Mouse (Mus musculus): Measurements from ENCODE around the gene Arhgef3.

Arhgef3 gene

DNA sequence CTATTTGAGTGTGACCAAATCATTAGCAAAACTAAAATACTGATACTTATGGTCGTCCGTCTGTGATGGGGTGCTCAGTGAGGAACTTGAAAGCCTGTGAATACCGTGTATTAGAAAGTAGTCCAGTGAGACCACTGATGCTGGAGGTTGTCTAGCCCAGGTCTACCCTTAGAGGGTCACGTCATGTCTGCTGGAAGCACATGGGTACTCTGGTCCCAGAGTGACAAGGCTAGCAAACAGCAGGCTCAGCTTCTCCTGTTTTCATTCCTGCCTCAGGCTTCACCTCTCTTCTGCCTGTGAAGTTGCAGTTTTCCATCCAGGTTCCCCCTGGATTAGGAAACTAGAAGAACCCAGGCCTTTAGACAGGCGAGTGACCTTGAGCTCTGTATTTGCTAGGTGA is 233.0 kb downstream of the Arhgef3 start:
- DNase-seq (ENCODE audit: low spot score) = no peak

DNA sequence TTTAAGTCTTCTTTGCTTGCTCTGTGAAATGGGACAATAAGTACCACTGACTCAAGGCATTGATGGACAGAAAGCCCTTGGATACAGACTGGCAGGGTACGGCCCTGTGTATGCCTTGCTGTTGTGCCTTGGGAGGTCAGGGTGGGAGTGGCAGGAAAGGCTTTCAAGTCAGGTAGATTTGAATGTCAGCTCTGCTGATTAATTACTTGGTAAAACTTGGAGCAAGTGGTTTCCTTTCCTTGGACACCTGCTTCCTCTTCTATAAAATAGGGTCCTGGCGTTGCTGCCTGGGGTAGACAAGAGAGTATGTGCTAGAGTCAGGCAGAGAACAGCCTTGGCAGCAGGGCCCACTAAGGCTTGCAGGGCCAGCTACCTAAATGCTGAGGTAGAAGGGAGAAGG is 233.4 kb downstream of the Arhgef3 start:
- no peak for DNase-seq (ENCODE audit: low spot score)

DNA sequence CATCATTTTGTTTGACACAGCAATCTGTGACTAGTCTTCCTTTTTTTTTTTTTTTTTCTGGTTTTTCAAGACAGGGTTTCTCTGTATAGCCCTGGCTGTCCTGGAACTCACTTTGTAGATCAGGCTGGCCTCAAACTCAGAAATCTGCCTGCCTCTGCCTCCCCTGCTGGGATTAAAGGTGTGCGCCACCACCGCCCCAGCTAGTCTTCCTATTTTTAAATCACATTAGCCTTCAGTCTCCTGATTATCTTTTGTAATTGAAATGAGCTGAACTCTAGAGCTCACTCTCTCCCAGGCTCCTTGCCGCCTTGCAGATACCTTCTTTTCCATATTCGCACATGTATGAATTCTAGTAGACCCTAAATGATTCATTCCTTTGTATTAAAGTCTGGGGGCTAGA is 234.0 kb downstream of the Arhgef3 start:
- DNase-seq (ENCODE audit: low spot score) = no peak

DNA sequence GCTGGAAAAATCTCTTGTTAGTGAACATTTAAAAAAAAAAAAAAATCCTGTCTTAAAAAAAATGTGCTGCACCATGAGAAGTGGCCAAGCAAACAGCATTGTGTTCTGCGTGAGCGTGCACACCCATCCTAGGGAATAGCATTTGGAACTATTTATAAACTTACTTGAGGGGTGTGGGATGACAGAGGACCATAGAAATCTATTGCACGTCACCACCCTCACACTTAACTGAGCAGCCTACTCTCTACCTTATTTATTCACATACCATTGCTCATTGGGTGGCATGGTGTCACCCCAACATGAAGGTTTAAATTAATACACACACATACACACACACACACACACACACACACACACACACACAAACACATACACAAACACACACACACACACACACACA is 234.4 kb downstream of the Arhgef3 start:
- DNase-seq (ENCODE audit: low spot score) = no peak

DNA sequence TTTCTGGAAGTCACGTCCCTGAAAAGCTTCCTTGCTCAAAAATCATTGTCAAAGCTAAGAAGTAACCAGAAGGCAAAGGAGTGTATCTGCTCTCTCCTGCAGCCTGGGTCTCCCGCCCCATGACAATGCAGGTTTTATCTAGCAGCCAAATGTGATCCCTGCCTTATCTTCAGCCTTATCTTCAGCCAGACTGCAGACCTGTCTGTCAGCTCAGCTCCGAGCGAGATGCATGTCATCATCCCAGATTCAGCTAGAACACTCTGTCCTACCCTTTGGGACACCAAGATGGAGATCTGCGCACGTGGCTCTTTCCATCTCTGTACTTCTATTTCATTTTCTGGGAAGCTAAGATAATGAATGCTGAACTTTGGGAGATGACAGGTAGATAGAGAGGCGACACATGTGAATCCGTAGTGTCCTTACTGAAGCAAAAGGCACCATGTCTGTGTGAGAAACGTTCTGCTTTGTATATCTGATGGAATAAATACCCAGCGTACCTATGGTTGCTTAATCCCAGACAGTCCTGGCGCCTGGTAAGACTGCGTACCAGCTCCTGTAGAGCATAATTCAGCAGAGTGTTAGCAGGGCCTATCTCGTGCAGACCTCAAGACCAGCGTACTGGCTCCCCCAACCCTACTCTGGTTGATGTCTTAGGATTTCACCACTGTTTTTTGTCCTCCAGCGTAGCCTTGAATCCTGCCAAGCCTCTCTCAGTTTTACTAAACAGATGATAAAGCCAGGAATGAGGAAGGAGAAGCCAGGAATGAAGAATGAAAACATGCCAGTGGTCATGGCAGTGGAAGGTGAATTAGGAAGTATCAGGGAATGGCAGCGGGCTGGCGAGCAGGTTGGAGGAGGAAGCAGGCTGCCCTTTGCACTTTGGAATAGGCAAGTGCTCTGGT is 235.4 kb downstream of the Arhgef3 start:
- DNase-seq (ENCODE audit: low spot score) = no peak

DNA sequence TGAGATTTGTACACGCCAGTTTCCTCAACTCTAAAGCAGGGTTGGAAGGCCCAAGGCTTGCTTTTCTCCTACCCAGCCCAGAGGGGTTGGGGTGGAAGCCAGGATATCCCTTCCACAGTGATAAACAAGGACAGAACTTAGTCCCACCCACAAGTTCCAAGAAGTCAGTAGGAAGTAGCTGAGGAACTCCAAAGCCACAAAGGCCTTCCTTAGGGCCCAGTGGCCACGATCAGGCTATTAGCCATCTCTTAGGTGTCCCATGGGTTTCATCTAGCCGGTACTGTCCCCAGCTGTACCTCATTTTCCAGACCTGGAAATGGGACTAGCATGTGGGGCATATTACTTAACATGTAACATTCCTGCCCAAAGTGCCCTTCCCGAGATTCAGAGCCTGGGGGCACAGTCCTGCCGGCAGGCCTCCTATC is 236.4 kb downstream of the Arhgef3 start:
- DNase-seq (ENCODE audit: low spot score) = no peak

DNA sequence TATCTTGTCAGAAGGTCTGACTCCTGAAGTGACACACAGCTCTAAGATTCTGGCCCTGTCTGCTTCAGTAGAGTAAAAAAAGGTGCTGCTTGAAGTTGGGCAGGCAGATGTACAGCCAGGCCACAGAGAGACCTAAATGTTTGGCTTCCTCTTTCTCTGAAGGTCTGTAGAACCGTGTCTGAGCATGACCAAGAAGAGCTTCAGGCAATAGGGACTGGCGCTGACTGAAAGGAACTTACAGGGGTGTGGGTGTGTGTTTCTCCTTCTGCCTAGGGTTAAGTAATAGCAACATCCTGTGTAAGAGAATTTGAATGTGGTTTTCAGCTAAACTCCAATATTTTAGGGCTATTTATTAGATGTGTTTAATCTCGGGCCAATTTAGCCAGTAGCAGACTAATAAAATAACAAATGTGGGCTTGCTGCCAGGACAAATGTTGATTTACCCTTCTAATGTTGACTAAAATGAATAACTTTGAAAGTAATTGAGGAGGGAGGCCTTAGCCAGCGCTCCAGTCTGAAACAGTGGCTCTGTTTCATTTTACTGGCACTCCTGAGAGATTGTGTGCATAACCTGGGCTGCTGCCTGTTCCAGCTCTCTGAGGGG is 236.9 kb downstream of the Arhgef3 start:
- DNase-seq (ENCODE audit: low spot score) = no peak

DNA sequence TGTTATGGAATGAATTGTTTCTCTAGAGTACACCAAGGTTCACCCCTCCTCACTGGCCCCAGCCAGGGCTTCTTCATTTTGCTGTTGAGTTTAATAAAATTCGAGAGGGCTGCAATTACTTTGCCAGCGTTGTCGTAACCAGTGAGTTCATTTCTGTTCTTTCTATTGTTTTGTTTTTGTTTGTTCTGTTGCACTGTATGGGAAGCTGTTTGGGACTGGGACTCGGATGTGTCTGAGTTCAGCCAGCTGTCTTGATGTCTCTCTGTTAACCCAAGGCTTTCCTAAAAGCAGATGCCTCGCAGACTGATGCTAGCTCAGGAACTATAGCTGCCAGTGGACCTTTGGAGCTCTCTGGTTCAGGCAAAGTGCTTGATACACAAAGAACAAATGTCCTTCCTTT is 237.8 kb downstream of the Arhgef3 start:
- DNase-seq (ENCODE audit: low spot score) = no peak

DNA sequence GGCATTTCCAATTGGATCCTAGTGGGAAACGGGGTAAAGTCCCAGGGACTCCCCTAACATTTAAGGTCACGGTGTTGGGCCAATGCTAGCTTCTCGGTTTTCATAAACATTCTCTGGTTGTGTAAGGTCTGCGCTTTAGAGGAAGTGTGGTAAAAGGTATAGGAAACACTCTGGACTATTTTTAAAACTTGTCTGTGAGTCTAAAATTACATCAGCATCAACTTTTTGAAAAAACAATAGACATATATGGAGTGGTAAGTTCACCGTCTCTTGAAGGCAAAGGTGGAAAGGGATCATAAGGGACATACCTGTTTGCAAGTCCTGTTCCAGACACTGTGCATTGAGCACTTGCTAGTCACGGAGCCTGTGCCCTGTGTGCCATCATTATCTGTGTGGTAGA is 240.5 kb downstream of the Arhgef3 start:
- DNase-seq (ENCODE audit: low spot score) = no peak

DNA sequence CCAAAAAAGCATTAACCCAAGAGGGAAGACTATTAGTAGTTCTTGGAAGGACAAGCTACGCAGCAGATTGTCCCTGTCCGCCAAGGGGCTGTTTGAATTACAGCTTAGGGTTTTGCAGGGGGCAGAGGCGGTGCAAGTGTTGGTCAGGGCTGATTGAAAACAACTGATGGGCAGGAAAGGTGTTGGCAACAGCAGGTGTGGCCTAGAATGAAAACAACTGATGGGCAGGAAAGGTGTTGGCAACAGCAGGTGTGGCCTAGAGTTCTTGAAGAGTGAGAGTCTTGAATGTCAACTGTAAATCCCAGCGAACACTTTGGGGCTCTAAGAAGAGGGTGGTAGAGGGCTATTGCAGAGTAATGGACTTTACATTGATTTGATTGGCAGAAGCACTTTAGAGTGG is 241.2 kb downstream of the Arhgef3 start:
- DNase-seq (ENCODE audit: low spot score) = no peak

DNA sequence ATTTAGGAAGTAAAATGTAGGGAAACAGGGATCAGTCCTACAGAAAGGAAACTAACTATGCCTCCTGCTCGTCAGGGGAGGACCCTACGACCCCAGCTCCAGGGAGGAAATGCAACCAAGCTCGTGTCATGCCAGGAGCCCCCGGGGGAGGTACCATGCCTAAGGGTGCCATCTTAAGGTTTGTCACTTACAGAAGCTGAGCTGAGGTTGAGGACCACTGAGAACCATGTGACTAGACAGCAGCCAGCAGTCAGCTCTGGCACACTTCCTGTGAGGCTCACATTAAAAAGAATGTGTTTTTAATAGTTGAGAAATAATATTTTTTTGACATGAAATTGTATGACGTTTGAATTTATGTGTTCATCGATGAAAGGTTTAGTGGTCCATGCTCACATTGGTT is 242.4 kb downstream of the Arhgef3 start:
- DNase-seq (ENCODE audit: low spot score) = no peak

DNA sequence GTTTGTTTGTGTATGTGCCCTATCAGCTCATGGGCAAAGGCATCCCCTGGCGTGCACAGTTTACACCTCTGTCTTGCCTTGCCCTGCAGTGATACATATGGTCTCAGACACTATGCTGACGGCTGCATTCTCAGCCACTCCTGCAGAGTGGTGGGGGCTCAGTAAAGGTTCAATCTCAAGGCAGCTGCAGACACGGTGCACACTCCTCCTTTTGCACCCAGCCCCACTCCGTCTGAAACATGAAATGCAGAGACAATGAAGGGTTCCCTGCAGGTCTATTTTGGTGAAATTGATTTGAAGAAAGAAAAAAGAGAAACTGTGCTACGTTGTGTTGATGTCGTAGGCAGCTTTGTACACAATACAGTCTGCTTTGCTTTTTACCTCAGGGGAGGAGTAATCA is 243.5 kb downstream of the Arhgef3 start:
- no peak for DNase-seq (ENCODE audit: low spot score)

DNA sequence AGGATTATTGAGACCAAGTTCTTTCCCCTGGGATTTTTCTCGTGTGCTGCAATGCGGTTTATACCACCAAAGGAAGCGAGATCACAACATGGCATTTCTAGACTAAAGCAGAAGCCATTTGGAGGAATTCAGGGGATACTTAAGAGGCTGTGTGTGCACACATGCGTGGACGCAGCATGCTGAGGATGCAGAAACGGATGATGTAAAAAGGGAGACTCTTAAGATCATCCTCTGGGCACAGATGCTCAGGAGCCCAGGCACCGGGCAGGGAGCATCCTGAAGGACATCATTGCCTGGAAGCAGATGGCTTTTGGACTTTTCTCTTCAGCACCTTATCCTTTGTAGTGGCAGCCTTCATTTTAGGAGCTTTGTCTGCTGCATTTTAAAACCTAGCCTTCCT is 246.2 kb downstream of the Arhgef3 start:
- no peak for DNase-seq (ENCODE audit: low spot score)

DNA sequence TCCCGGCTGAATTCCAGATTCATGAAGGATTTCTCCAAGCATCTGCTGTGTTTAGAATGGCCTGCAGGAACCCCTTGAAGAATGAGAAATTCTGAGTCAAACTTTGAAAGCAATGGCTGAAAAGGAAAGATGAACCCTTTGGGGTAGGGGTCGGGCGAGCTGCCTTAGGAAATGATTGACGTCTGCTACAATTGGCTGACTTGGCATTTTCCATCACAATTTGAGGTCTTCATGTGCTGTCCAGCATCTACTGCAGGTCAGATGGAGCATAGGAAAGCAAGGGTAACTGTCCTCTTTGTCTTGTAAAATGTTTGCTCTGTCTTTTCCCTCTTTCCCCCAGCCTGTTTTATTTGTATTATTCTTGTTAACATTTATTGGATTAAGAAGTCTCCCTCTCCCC is 246.8 kb downstream of the Arhgef3 start:
- DNase-seq (ENCODE audit: low spot score) = no peak

DNA sequence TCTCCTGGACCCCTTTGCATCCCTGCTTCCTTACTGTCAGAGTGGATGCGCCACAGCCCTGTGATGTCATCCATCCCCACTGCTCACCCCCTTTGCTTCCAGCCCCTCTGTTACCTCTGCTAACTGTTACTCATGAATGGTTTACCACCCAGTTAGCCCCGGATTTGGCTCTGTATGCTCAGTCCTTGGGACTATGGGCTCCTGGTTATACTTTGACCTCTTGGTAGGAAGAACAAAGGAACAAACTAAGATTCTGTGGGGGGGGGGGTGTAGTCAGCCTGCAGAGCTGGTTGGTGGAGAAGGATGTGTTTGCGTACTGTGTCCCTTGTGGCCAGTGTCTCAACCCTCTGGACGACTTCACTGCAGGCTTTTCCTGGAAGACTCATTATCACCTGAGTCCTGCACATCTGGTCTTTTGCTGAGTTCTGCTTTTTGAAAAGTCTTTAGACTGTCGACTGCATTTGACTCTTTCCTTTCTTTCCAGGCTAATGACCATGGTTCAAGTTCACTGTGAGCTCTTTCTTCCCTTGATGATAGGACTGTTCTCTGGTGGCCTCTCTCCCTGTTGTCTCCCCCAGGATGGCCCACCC is 250.1 kb downstream of the Arhgef3 start:
- DNase-seq (ENCODE audit: low spot score) = no peak

DNA sequence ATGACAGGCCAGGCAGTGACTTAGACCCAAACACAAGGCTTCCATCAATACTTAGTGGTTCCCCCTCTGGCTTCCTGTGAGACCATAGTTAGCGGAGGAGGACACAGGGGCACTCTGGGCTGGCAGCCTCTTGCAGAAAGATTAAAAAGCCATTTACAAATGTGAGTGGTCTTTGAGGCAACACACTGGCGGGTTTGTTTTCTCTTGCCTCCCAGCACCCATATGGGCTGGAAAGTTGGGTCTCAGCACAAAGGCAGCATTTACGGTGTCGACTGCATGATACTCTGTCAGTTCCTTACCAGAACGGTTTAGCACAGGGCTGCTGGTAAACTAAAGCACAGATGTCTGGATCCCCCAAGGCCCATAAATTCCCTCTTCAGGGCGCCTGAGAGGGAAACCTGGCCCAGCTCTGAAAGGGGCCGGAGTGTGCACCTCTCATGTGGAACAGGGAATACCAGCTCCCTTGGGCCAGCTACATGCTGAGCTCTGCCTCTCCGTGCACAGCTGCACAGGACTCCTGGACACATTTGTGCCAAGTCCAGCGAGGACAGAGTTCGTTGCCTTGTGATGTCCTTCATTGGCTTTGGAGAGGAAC is 252.5 kb downstream of the Arhgef3 start:
- DNase-seq (ENCODE audit: low spot score) = no peak

DNA sequence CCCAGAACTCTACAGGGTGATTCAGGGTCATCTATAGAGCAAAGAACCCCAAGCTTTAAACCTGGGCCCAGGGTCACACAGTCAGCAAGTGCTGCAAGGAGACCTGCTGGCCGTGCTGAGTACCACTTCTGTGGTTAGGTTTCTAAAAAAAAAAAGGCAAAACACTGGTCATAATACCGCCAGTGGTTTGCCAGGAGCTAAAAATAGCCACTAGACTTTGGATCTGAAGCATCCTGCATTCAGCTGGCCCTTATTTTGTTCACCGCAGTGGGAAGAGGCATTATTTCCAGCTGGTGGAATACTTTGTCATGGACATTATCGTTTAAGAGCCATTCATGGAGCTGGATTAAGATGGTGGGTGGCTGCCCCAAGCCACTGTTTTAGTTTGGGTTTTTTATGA is 253.9 kb downstream of the Arhgef3 start:
- no peak for DNase-seq (ENCODE audit: low spot score)

DNA sequence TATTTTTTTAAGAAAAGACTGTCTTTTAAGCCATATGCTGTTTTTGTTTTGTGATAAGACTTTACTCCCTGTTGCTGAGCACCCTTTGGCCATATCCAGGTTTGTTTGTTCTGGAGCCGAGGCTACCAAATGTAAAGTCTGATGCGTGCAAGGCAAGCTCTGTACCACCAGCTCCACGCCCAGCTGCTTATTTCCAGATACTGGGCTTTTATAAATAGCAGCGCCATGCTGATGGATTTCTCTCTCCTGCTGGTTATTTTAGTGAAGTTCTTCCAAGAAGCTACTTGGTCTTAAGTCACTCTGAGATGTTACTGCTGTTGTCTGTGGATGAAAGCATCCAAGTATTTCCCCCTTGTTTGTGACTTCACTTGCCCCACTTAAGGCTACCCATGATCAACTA is 254.8 kb downstream of the Arhgef3 start:
- DNase-seq (ENCODE audit: low spot score) = no peak

DNA sequence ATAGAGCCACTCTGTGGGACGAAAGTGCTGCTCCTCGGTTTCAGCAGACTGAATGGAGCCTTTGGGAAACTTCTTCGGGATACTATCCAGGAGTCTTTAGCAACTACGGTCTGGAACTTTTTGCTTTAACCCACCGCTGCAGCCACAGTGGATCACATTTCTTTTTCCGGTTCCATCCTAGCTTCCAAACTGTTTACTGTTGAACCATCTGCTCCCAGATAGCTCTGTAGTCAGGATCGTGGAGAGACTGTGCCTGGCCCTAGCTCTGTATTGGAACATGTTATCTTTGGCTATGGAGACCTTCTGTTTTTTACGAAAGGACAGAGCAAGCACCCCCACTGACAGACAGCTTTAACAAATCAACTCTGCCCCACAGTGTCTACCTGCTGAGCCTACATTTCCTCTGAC is 257.0 kb downstream of the Arhgef3 start:
- DNase-seq (ENCODE audit: low spot score) = no peak

DNA sequence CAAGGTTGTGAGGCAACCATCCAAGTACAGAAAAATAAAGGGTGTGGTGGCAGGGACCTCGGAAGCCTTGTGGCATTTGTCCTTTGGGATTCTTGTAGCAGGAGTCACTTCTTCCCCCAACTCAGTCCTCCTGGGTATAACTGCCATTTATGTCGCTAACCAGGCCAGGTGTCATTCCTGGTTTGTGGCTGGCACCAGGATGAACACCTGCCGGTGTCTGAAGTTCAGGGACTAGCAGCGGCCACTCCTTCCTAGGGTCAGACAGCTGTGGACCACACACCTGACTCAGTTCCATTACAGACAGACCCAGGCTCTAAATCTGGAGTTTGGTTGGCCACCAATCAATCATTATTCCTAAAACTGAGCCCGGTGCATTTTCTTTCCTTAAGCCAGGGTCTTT is 258.8 kb downstream of the Arhgef3 start:
- no peak for DNase-seq (ENCODE audit: low spot score)

DNA sequence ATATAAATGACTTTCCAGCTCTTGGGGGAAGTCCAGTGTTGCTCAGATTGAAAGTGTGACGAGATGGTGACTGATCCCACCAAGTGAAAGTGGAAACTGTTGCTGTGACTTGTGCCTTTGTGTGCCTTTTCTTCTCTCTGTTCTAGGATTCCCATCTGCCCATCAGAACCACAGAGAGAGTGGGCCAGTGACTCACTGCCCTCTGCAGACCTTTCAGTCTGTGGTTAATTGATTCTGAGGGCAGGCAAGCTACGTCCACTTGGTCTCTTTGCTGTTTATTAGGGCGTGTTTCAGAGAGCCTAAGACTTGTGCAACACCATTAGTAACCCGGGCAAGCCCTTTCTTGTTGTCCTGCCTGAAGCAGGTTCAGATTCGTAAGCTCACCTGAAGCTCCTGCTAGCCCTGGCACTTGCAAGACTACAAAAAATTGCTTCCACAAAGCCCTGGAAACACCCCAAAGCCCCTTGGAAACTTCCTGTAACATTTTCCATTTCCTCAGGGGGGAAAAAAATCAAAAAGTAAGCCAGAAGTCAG is 261.5 kb downstream of the Arhgef3 start:
- no peak for DNase-seq (ENCODE audit: low spot score)

DNA sequence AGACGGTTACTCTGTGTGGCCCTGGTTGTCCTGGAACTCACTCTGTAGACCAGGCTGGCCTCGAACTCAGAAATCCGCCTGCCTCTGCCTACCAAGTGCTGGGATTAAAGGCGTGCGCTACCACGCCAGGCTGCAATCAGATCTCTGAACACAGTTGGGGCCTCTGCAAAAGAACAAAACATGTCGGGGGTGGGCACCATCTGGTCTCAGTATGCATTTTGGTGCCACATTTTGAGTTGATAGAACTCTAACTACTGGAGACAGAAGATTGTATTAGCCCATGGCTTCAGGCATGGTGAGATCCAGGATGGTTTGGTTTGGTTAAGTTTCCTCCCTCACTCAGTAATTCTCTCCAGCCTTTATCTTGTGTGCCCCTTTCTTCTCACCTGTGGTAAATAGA is 264.0 kb downstream of the Arhgef3 start:
- no peak for DNase-seq (ENCODE audit: low spot score)

DNA sequence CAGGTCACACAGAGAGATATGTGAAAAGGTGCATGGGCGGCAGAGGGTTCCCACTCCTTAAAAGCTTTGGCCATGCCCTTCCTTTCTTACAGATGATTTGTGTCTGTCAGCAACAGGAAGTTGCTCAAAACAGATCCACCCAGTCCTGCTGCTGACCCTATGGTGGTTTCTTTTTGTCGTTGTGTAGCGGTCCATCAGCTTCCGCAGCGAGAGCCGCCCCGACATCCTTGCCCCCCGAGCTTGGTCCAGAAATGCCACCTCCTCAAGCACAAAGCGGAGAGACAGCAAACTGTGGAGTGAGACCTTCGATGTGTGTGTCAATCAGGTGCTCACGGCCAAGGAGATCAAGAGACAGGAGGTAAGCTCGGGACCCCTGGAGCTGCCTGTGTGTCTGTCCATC is 264.7 kb downstream of the Arhgef3 start:
- DNase-seq (ENCODE audit: low spot score) = no peak

All from layer of hippocampus, adult 11-12 months (tissue).